Mouse (Mus musculus): Measurements from ENCODE around the gene Syn2. TPM values are rescaled to one million over a fixed set of nuclear protein-coding genes. Genes with fewer than 3 reads are reported as not detected.
"Not testable (repeated sequence)": the region's sequence is repeated elsewhere in the genome, so short reads cannot be mapped to it uniquely, and the experiment has no call there.

The Syn2 gene
- polyA plus RNA-seq, 1 experiment = 1.4 TPM

- WGBS = 70% methylated on average over 4 of the region's 4 CpGs
- TF ChIP-seq POLR2A (IDR thresholded peaks at IDR 0.05; ENCODE audit: borderline replicate concordance, control insufficient read depth, low read depth, low read length) (no peak), CTCF (IDR thresholded peaks at IDR 0.05; ENCODE audit: control insufficient read depth, insufficient read depth, low read length) (no peak)
- no peak within 1 kb of the TSS for H3K4me3 ChIP-seq (replicated peaks; ENCODE audit: control insufficient read depth, low read depth, low read length)
- H3K27ac ChIP-seq (ENCODE audit: control insufficient read depth, insufficient read depth, low read depth, low read length, poor library complexity) = no peak within 1 kb of the TSS
- no peaks in the 10 kb centered on the region for H3K4me1 ChIP-seq (ENCODE audit: control insufficient read depth, insufficient read depth, low read length)
These were observed 92.3 kb downstream of the Syn2 start, which contains the start of gene Gm17482 for GRCm38 (mm10) chr6:115227043-115227442. Gene Gm17482, plus strand, starts transcription at chr6:115227343.

GRCm38 (mm10) chr6:115227529-115227928 is 92.8 kb downstream of the Syn2 start:
- Histone ChIP-seq H3K4me1 (ENCODE audit: control insufficient read depth, insufficient read depth, low read length) (no peaks in the 10 kb centered on the region), H3K4me3 (replicated peaks; ENCODE audit: control insufficient read depth, low read depth, low read length) (no peak overlapping the region), H3K27ac (ENCODE audit: control insufficient read depth, insufficient read depth, low read depth, low read length, poor library complexity) (no peak overlapping the region)
- WGBS = 8% methylated on average over 2 of the region's 2 CpGs
- no peak for TF ChIP-seq POLR2A (IDR thresholded peaks at IDR 0.05; ENCODE audit: borderline replicate concordance, control insufficient read depth, low read depth, low read length)
- peak; percentile 73 for TF ChIP-seq CTCF (IDR thresholded peaks at IDR 0.05; ENCODE audit: control insufficient read depth, insufficient read depth, low read length)

DNA sequence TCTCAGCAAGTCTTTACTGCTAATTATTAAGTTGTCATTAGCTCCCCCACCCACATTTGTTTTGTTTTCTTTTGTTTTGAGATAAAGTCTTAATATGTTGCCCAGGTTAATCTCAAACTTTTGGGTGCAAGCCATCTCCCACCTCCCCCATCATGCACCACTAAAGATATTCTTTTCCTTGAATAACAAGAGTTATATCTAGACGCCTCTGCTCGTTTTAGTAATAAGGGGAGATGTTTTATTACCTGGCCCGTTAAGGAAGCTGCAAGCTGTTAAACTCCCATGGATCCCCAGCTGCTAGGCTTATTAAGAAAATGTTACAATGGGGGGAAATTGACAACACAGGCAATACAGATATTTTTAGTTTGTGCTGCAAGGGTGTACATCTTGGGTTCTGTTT is 95.9 kb downstream of the Syn2 start:
- 72% methylated on average over 3 of the region's 3 CpGs for WGBS
- Histone ChIP-seq H3K4me1 (ENCODE audit: control insufficient read depth, insufficient read depth, low read length) (no peaks in the 10 kb centered on the region), H3K4me3 (replicated peaks; ENCODE audit: control insufficient read depth, low read depth, low read length) (no peak overlapping the region), H3K27ac (ENCODE audit: control insufficient read depth, insufficient read depth, low read depth, low read length, poor library complexity) (no peak overlapping the region)
- TF ChIP-seq POLR2A (IDR thresholded peaks at IDR 0.05; ENCODE audit: borderline replicate concordance, control insufficient read depth, low read depth, low read length) (no peak), CTCF (IDR thresholded peaks at IDR 0.05; ENCODE audit: control insufficient read depth, insufficient read depth, low read length) (no peak)

DNA sequence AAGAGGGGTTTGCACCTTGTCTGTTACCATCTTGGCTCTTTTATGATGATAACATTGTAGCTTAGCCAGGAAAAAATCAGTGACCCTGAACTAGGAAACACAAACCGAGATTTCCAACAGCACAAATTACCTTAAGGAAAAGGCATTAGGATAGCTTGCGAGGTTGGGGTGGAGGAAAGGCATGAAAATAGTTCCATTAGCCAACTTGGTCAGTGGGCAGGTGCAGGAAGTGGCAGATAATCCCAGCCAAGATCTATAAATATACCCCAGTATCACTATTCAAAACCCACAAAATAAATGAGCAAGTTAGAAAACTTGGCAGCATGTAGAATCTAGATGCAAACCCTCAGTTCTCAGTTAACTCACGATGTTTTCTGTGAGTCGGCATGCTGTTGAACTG is 97.1 kb downstream of the Syn2 start:
- TF ChIP-seq POLR2A (IDR thresholded peaks at IDR 0.05; ENCODE audit: borderline replicate concordance, control insufficient read depth, low read depth, low read length) = no peak
- Histone ChIP-seq H3K4me1 (ENCODE audit: control insufficient read depth, insufficient read depth, low read length) (no peaks in the 10 kb centered on the region), H3K4me3 (replicated peaks; ENCODE audit: control insufficient read depth, low read depth, low read length) (no peak overlapping the region), H3K27ac (ENCODE audit: control insufficient read depth, insufficient read depth, low read depth, low read length, poor library complexity) (no peak overlapping the region)
- 22% methylated on average over 4 of the region's 4 CpGs for WGBS

- H3K4me3 ChIP-seq (replicated peaks; ENCODE audit: control insufficient read depth, low read depth, low read length) = no peak overlapping the region
- TF ChIP-seq POLR2A (IDR thresholded peaks at IDR 0.05; ENCODE audit: borderline replicate concordance, control insufficient read depth, low read depth, low read length) = no peak
- no peak for TF ChIP-seq CTCF (IDR thresholded peaks at IDR 0.05; ENCODE audit: control insufficient read depth, insufficient read depth, low read length)
- no peaks in the 10 kb centered on the region for H3K4me1 ChIP-seq (ENCODE audit: control insufficient read depth, insufficient read depth, low read length)
- no peak overlapping the region for H3K27ac ChIP-seq (ENCODE audit: control insufficient read depth, insufficient read depth, low read depth, low read length, poor library complexity)
- WGBS = 78% methylated on average over 1 of the region's 1 CpGs
These were observed 97.9 kb downstream of the Syn2 start for GRCm38 (mm10) chr6:115232562-115232961.

GRCm38 (mm10) chr6:115238031-115239027 is 103.6 kb downstream of the Syn2 start:
- no peak overlapping the region for H3K4me3 ChIP-seq (replicated peaks; ENCODE audit: control insufficient read depth, low read depth, low read length)
- no peak overlapping the region for H3K27ac ChIP-seq (ENCODE audit: control insufficient read depth, insufficient read depth, low read depth, low read length, poor library complexity)
- TF ChIP-seq CTCF (IDR thresholded peaks at IDR 0.05; ENCODE audit: control insufficient read depth, insufficient read depth, low read length) (no peak), POLR2A (IDR thresholded peaks at IDR 0.05; ENCODE audit: borderline replicate concordance, control insufficient read depth, low read depth, low read length) (no peak)
- no peaks in the 10 kb centered on the region for H3K4me1 ChIP-seq (ENCODE audit: control insufficient read depth, insufficient read depth, low read length)
- 81% methylated on average over 9 of the region's 9 CpGs for WGBS

- no peaks in the 10 kb centered on the region for H3K4me1 ChIP-seq (ENCODE audit: control insufficient read depth, insufficient read depth, low read length)
- H3K4me3 ChIP-seq (replicated peaks; ENCODE audit: control insufficient read depth, low read depth, low read length) = no peak overlapping the region
- H3K27ac ChIP-seq (ENCODE audit: control insufficient read depth, insufficient read depth, low read depth, low read length, poor library complexity) = no peak overlapping the region
- TF ChIP-seq POLR2A (IDR thresholded peaks at IDR 0.05; ENCODE audit: borderline replicate concordance, control insufficient read depth, low read depth, low read length) = no peak
- TF ChIP-seq CTCF (IDR thresholded peaks at IDR 0.05; ENCODE audit: control insufficient read depth, insufficient read depth, low read length) = no peak
- WGBS = 86% methylated on average over 7 of the region's 7 CpGs
These were observed 104.6 kb downstream of the Syn2 start for GRCm38 (mm10) chr6:115239335-115239734.

- not testable (repeated sequence) for H3K4me1 ChIP-seq (ENCODE audit: control insufficient read depth, insufficient read depth, low read length)
These were observed 105.7 kb downstream of the Syn2 start for GRCm38 (mm10) chr6:115240431-115240830.

More at GRCm38 (mm10) chr6:115240431-115240830, 105.7 kb downstream of the Syn2 start:
- 26% methylated on average over 2 of the region's 2 CpGs for WGBS
- H3K4me3 ChIP-seq (replicated peaks; ENCODE audit: control insufficient read depth, low read depth, low read length); H3K27ac ChIP-seq (ENCODE audit: control insufficient read depth, insufficient read depth, low read depth, low read length, poor library complexity): not testable (repeated sequence)

Data from bone marrow, adult 2 months (tissue).